Mouse (Mus musculus) kidney, postnatal 10 days (tissue): ENCODE results near the gene Lbhd2.

Experiments used
- DNase-seq: peaks from one replicate; pipeline ENCODE4 v3.0.0; 2021; ENCODE audit warnings: mixed read lengths

The Lbhd2 gene

DNA sequence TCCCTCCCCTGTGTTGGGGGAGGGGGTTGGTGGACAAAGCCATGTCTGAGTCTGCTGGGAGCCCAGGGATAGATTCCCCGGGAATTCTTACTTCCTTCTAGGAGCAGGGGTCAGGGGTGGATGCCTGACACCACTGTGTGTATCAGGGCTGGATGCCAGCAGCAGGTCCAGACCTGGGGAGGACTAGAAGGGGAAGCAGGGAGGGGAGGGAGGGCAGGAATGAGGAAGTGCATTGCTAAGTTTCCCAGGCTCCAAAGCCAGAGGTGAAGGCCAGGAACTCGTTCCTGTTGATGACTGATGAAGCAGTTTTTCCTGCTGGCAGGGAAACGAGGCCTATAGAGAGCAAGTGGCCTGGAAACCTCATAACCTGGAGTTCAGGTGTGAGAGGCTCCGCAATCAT, 25.5 kb downstream of the Lbhd2 start:
- peak; percentile 77 for DNase-seq

DNA sequence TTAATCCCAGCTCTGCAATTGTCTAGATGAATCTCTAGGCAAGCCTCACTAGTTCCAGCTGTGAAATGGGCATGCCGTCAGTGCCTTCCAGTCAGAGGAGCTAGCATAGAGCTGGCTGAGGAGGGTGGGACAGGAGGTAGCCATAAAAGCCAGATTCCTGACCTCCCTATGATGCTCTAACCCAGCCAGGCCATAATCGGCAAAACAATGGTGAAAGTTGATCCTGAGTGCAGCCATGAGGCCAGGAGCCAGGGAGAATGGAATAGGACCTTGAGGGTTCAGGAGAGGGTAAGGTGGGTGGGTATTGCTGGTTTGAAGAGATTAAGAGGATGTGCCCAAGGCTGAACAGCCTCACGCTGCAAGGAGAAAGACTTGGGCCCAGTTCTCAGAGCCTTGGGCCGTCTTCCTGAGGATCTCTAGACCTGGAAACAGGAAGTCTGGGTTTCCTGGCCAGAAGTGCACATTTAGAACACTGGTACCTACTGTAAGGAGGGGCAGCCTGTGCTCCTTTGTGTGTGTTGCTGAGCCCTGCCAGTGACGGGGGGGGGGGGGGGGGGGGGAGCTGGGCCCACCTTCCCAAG, 26.2 kb downstream of the Lbhd2 start:
- no peak for DNase-seq

DNA sequence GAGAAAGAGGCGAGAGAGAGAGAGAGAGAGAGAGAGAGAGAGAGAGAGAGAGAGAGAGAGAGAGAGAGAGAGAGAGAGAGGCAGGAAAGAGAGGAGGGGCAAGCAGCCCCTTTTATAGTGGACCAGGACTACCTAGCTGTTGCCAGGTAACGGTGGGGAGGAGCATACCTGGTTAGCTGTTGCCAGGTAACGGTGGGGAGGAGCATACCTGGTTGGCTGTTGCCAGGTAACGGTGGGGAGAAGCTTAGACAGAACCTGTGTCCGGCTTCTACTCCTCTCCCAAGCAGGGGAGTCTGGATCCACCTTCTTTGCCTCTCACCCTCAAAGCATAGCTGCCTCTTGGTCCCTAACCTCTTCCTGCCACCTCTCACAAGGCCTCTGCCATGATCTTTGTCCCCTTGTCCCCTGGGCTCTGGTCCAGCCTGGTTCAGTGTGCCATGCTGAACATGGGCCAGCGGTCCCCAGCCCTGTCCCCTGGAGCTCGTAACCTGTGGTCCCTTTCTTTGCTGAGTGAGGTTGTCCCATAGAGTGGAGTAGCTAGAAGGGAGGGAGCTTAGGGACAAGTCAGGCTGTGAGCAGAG, 27.6 kb downstream of the Lbhd2 start:
- DNase-seq, result peak; percentile 58

DNA sequence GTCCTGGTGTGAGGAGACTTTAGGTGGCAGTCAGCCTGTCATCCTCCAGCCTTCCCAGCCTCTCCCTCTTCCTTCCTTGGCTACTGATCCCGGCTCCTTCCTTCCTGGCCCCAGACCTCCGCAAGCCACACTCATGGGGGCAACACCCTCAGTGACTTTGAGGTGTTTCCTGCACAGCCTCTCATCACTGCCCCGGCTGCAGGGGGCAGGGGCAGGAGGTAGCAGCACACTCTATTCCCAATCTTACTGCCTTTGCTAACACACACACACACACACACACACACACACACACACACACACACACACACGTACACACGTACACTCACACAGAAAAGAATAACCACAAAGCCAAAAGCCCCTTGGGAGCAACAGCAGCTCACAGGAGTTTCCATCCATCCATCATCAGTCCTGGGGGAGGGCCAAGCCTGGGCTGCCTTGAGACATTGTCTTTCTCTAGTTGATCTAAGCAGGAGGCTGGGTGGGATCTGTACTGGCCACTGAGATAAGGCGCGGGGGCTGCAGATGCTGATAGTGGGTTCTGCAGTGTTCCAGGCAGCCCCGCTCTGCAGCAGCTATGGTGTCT, 28.2 kb downstream of the Lbhd2 start:
- peak; percentile 80 for DNase-seq

DNA sequence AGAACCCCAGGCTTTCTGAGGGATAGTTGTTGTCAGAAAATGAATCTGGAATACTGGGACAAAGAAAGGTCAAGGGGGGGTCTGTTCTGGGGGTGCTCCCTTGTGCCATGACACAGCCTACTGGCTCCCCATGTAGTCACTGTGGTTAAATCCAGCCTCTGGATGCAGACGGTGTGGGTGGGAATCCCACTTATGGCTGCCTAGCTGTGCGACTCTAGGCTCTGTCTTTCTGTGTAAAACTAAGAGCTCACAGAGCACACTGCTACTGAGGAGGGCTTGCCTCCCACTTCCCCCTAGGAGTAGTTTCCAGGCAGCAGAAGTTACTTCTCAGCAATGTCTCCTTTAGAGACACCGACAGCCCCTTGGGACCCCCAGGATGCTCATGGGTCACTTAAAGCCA, 29.6 kb downstream of the Lbhd2 start:
- no peak for DNase-seq

DNA sequence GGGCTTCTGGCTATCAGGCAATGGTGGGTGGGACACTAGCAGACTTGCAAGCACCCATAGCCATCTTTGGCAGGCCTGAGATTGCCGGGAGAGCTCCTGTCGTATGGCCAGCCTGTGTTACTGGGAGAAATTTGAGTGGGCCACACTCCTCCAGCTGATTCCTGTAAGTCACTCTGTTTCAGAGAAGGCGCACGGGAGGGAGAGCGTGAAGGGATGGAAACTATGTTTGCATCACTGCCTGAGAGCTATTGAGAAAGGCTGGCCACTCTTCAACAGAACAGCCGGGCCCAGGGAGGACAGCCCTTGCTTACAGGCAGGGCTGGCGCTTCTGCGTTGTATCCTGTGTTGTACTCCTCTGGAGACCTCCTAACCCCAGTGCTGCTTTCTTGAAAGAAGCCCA, 30.0 kb downstream of the Lbhd2 start:
- DNase-seq, result peak; percentile 44

DNA sequence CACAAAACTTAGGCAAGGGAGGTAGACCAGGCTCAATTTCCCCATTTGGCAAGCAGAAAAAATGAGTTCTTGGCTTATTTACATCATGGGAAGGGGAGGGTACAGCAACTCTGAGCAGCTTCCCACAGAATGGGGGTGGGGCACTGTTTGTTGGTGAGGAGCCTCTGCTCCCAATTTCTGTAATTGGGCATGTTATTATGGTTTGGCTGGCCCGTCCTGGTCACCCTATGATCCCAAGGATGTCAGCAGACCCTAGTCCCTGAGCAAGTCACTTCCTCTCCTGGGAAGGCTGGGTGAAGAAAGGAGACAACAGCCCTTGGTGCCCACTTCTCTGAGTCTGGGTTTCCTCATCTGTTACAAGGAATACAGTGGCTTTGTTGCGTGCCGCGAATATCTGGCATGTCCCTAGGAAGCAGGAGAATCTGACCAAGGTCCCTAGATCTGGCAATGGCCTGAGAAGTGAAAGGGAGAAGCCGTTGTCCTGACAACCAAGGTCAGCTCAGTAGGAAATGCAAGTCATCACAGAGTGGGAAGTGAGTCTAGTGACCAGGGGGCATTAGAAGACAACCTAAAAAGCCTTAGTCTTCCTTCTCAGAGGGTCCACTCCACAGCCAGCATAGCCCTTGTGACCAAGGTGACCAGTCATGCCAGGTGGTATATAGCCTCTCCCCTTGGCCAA, 30.8 kb downstream of the Lbhd2 start:
- DNase-seq, result peak; percentile 36

DNA sequence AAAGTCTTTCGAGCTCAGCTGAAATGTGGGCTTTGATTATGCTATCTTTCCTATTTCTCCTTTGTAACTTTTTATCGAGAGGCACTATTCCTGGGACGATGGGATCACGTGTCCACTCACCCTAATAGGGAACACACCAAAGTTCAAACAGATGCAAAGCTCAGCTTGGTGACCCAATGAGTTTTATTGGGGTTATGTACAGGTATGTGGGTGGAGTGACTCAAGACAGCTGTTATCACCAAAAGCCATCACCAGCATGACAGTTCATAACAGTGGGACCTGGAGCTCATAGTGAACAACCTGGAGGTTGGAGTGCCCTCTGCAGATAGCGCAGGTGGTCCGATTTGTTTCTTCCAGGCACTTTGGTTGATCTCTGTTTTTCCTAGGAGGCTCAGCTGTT, 32.2 kb downstream of the Lbhd2 start:
- DNase-seq, result no peak

DNA sequence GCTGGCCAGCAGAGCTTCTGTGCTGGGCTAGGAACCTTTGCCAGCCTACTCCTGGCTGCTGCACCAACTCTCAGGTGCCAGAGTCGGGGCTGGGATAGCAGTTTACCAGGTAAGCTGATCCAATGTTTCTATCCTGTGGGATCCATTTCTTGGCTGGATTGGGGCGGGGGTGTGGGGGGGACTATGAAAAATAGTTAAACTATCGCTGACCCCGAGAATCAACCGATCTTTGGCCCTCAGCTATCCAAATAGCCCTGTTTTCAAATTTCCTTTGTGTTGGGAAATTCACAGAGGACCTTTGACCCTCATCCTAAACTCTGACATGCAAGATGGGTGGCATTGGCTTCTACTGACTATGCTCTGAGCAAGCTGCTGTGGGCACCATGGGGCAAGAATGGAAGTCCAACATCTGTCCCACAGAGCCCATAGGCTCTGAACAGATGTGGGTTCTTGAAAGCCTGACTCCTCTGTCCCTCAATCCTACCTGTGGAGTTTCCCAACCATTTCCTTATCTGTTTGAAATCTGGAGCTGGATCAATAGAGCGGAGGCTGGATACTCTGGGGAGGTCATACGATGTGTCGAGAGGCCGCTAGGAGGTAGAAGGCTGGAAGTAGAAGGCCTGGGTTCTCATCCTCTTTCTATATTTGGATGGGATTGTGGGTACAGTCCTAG, 34.2 kb downstream of the Lbhd2 start:
- DNase-seq, result no peak

DNA sequence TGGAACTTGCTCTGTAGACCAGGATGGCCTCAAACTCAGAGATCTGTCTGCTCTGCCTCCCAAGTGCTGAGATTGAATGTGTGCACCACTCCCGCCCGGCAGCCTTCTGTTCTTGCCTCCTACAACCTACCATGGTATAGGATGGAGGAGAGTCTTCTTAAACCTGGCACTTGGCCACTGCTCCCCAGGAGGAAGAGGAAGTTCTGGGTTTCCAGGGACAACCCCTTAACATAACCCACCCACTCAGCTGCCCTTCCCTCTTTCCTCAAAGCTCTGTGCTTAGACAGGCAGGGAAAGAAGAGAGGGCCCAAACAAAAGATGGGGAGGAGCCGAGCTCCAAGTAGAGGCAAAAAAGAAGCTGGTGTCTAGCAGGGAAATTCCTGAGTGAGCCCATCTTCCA, 34.9 kb downstream of the Lbhd2 start:
- DNase-seq, result peak; percentile 44

DNA sequence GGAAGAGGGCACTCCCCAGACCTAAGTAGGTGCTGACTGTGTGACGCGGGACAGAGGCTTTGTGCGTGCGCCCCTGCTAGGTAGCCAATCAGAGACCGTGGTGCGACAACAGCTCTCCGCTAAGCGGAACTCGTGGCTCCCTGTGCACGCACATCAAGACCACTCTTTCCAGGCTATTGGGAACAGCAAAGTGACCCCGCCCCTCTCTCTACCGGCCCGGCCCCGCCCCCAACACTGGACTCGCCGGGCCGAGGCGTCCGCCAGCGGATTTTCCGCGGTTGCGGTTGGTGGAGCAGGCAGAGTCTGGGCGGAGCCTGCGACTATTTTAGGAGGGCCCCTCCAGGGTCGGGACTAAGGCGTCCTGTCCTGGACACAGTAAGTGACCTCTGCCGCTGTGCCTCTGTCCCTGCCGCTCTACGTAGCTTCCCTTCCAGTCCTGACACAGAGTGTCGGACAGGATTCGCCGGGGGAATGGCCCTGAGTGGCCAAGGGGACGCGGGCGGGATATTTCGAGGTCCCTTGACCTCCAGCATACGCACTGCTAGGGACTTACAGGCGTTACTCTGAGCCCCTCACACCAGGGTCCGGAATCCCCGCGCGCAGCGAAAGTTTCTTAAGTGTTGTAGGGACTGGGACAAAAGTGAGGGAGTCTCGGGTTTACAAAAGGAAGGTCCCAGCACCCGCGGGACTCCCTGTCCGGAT, 35.9 kb downstream of the Lbhd2 start, which contains the start of gene Tnfaip2:
TSS of gene Tnfaip2 (plus strand) at position 161 of the 702 bp plus-strand sequence.
- DNase-seq, result peak; percentile 93

DNA sequence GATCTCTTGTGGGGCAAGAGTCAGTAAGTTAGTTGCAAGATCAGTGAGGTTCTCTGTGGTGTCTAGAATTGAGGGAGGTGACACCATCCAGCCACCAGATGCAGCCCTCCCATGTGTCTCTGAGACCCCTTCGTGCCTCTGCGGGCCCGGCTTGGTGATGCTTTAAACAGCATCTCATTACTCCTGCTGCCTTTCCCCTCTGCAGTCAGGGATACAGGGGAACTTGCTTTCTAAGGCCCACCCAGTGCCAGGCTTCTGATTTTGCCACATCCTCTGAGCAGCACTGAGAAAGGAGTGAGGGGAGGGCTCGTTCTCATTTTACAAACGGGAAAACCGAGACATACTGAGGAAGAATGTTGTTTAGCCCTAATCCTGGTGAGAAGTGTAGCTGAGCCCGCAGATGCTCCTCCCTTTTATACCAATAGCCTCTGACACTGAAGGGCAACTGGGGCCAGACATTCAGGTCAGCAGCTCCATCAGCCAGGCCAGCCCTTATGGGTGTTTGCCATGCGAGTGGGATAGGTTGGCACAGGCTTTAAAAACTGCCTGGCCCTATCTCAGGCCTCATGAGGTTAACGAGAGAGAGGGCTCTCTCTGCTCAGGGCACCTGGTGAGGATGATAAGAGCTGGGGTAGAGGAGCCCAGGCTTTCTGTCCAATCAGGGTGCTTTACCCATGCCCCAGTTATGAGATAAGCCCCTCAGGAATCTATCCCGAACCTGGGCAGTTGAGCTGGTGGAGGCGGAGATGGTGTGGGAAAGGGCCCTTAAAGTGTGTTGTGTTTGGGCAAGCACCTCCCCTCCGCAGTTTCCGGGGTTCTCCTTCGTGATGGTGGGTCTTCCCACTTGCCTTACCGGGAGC, 36.6 kb downstream of the Lbhd2 start:
- peak; percentile 28 for DNase-seq

DNA sequence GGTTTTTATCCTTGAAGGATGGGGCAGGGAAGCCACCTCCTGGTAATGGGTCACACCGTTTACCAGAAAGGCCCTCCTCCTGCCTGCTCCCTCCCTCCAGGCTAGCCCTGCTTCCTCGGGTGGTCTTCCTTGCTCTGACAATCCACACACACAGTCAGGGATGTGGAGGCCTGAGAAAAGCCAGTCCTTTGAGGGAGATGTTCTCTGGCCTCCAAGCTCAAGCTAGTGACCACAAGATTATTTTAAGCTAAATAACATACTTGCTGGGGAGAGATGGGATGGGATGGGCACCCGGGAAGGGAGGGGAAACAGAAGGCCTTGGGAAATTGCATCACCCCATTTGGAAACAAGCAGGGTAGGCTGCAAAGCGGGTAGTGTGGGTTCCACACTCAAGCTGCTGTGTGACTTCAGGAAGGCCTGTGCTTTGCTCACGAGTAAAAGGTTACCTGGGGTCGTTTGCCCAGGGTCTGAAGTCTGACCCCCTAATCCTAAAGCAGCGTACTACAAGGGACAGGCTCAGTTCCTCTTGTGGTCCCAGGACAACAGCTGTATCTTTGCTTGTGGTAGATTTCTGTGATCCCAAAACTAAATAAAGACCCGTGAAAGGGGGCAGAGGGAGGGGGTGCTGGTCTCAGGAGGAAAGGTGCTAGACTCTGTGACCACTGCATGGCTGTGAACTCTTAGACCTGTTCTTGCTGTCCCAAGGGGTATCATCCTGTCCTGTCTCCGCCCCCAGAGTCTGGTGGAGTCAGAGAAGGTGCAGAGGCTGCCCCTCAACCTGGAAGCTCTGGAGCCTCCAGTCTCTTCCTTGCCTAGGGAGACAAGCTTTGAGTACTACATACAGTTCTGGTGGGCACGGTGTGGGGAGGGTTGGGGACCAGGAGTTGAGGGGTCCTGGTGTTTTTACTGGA, 37.6 kb downstream of the Lbhd2 start:
- no peak for DNase-seq

DNA sequence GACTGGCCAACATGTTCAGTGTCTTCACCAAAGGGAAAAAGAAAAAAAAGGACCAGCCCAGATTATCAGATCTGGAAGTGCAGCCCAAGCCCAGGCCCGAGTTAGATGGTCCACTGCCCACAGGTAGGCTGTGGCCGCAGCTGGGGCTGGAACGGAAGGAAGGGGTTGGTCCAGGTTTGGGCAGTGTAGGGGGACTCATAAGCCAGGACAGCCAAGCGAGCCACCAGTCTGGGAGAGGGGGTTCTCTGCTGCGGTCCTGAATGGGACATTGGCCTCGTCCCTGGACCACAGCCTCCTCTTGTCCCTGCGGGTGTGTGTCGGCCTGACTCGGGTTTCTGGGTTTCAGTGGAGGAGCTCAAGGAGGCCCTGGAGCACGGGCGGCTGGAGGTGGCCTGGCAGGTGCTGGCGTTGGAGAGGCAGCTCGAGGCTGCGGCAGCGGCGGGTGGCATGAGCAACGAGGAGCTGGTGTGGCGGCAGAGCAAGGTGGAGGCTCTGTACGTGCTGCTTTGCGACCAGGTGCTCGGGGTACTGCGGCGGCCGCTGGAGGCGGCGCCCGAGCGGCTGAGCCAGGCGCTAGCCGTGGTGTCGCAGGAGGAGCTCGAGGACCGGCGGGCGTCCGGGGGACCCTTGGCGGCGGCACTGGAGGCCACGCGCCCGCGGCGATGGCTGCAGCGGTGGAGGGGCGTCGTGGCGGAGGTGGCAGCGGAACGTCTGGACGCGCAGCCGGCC, 38.7 kb downstream of the Lbhd2 start:
- peak; percentile 45 for DNase-seq

DNA sequence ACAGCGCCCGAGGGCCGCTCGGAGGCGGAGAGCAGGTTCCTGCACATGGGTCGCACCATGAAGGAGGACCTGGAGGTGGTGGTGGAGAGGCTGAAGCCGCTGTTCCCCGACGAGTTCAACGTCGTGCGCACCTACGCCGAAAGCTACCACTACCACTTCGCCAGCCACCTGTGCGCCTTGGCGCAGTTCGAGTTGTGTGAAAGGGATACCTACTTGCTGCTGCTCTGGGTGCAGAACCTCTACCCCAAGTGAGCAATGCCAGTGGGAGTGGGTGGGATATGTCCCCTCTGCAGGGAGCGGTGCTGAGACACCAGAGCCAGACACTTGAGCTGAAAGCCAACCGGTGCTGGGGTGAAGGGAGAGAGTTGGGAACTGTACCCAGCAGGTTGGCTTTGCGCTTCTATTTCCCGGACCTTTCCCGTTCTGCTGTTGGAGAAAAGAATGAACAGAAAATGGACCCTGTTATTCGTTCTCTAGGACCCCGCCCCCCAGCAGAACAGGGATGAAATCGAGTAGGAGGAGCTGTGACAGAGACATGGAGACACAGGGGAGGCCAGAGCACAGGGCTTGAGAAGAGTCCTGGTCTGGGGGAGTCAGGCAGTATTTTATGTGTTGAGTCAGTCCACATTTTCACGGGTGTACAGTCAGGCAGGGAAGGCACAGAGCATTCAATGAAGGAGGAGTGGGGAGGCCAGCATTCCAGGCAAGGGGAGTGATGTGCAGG, 39.4 kb downstream of the Lbhd2 start:
- peak; percentile 39 for DNase-seq

DNA sequence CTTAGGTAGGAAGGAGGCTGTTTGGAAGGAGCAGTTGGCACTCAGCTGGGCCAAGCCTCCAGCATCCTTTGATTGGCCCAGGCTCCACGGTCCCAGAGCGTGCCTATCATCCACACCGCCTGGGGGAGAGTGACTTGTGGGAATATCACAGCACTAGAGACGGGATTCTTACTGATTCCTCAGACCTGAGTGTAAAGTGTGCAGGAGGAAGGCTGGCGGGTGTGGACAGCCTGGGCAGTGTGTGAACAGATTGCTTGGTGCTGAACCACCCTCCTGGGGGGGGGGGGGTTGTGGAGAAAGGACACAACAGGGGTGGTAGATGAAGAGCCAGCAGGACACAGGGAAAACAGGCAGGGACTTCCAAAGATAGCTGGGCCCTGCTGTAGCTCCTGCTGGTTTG, 40.1 kb downstream of the Lbhd2 start:
- peak; percentile 33 for DNase-seq

DNA sequence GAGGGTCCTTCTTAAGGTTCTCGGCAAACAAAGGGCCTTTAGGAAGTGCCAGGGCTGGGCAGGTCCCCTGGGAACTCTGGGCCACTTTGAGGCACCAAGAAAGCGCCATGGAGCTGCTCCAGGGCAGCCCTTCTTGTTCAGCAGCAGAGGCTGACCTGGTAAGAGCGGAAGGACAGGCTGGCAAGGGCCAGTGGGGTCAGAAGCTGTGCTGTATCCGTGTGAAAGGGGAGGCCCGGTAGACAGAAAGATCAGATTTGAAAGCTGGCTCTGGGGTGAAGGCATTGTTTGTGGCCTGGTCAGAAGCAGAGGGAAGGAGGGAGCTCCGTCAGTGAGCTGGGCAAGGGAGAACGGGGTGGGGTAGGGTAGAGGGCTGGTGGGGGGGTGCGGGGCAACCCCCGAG, 40.7 kb downstream of the Lbhd2 start:
- DNase-seq, result peak; percentile 41

DNA sequence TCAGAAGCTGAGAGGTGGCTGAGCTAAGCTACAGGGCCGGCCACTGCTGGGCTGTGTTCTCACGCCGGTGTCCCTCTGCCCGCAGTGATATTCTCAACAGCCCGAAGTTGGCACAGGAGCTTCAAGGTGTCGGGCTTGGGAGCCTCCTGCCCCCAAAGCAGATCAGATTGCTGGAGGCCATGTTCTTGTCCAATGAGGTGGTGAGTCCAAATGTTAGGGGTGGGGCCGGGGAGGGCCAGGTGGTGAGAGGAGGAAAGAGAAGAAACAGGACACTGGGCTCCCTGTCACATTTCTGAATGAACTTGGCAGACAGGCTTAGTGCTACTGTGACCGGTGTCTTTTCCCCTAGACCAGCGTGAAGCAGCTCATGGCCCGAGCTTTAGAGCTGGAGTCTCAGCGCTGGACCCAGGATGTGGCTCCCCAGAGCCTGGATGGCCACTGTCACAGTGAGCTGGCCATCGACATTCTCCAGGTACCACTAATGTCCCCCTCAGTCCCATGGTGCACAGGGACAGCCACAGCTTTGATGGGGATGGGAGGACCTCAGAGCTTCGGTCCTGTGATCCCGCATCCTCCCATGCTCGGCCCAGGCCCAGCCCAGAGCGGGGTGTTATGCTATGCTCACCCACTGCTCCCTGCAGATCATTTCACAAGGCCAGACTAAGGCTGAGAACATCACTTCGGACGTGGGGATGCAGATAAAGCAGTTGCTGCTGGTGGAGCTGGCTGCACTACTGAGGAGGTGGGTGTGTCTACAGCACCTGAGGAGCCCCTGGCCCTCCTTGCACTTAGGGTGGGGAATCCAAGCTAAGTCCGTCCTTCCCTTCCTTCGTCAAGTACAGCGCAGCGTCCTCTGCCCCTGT, 41.5 kb downstream of the Lbhd2 start:
- peak; percentile 38 for DNase-seq
